Mouse (Mus musculus) E14TG2a.4 (cell line): ENCODE measurements at regions not wholly inside any gene's neighbourhood (a gene's known extent, or its start where the extent isn't known, plus 50 kb on each side); places are given as distances from the start of the nearest gene placed in this dataset.

ENCODE experiments used
- CTCF ChIP-seq: conservative IDR thresholded peaks from 2 replicates; pipeline ENCODE4 v1.5.1; 2014; ENCODE audit warnings: low read length
- NANOG ChIP-seq: IDR thresholded peaks from 2 replicates; pipeline ENCODE4 v1.6.1; 2014; ENCODE audit warnings: borderline replicate concordance, low read length, mixed read lengths

GRCm38 (mm10) chr11:111610522-111611015 is 544.6 kb downstream of the Kcnj2 start:
- no peak for TF ChIP-seq CTCF
- TF ChIP-seq NANOG: no peak
